ENCODE assay signal across 11 mouse cellular contexts in the genomic region with DNA sequence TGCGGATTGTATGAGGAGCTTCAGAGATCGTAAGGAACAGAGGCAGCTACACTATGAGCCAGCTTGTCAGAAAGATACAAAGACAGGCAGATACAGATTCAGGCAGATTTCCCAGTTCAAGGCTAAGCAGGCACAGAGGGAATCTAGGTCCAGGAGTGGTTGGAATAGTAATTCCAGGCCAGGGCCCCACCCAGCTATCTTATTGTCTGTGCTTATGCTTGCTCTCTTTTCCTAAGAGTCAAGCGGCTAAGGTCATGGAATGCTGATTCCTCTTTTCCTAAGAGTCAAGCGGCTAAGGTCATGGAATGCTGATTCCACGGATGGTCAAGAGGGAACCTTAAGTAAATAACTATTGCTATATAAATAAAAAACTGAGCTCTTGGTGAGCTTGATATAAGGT.
"Had no signal": no experiment of that assay in that cellular context is flagged by ENCODE, and none has a peak within 500 bp of the region (broad histone marks: within the 10 kb centered on the region; RNA-seq: fewer than 3 reads in every experiment).

No protein-coding gene starts in this region.

- DNase-seq: gastrocnemius, postnatal 14 days; gastrocnemius, postnatal 36 days; heart, adult 18-20 months; heart, postnatal 14 days; heart, postnatal 36 days; kidney, adult 11 months; kidney, adult 2 months; kidney, adult 9 months; kidney, postnatal 14 days; kidney, postnatal 36 days; left cerebral cortex, postnatal 4 days had no signal
